Mouse (Mus musculus) ZHBTc4 (cell line): Measurements from ENCODE around the gene Olfr1161.
"Not testable (repeated sequence)": the region's sequence is repeated elsewhere in the genome, so short reads cannot be mapped to it uniquely, and the experiment has no call there.

Source experiments
- DNase-seq: peaks from one replicate; pipeline ENCODE4 v3.0.0-alpha.2; 2011; ENCODE audit warnings: low read depth, low spot score

Olfr1161 gene

GRCm38 (mm10) chr2:88022474-88022873, at the start of gene Olfr1161:
TSS of gene Olfr1161 (plus strand) at chr2:88022774.
- DNase-seq, result not testable (repeated sequence)

- no peak for DNase-seq
Measured at GRCm38 (mm10) chr2:87974563-87974962, 48.0 kb upstream of the Olfr1161 start, which contains the start of gene Olfr74. TSS of gene Olfr74 (minus strand) at chr2:87974663.

- DNase-seq, result no peak
Measured at GRCm38 (mm10) chr2:87989813-87990212, 32.8 kb upstream of the Olfr1161 start, which contains the start of gene Olfr1158. TSS of gene Olfr1158 (plus strand) at chr2:87990113.

GRCm38 (mm10) chr2:88007515-88008318, 14.9 kb upstream of the Olfr1161 start, which contains the start of gene Olfr1160:
TSS of gene Olfr1160 (minus strand) at chr2:88008268.
- no peak for DNase-seq

- DNase-seq, result no peak
Measured at GRCm38 (mm10) chr2:88037599-88037998, 15.0 kb downstream of the Olfr1161 start, which contains the start of gene Olfr73. TSS of gene Olfr73 (minus strand) at chr2:88037699.

GRCm38 (mm10) chr2:88051029-88051428, 28.5 kb downstream of the Olfr1161 start, which contains the start of gene Olfr1162:
TSS of gene Olfr1162 (minus strand) at chr2:88051129.
- no peak for DNase-seq

GRCm38 (mm10) chr2:88063587-88063986, 41.0 kb downstream of the Olfr1161 start:
- peak; percentile 40 for DNase-seq

GRCm38 (mm10) chr2:88071730-88072129, 49.2 kb downstream of the Olfr1161 start, which contains the start of gene Olfr1163:
TSS of gene Olfr1163 (minus strand) at chr2:88071830.
- no peak for DNase-seq
